Mouse (Mus musculus) CH12F3 (cell line): ENCODE measurements around the gene Synpr.
"Not testable (repeated sequence)": the region's sequence is repeated elsewhere in the genome, so short reads cannot be mapped to it uniquely, and the experiment has no call there.

Experiments used
- in situ Hi-C: fragments of 300-500 bp; cut with MboI; formaldehyde crosslinking; loops from 2 replicates; pipeline ENCODE4 v1.14.3; 2020; ENCODE audit warnings: low sequenced_read_pairs

The Synpr gene

GRCm38 (mm10) chr14:13284091-13284844, at the start of gene Synpr:
Synpr (plus strand) TSS chr14:13284780.
- in situ Hi-C loops, result no loop called here

- in situ Hi-C loops, result no loop called here
These were observed 47.7 kb upstream of the Synpr start for GRCm38 (mm10) chr14:13236929-13237328.

- in situ Hi-C loops, result no loop called here
These were observed 37.1 kb upstream of the Synpr start for GRCm38 (mm10) chr14:13247431-13247830.

- in situ Hi-C loops, result no loop called here
These were observed 35.2 kb upstream of the Synpr start for GRCm38 (mm10) chr14:13249361-13249760.

GRCm38 (mm10) chr14:13252594-13252993, 32.0 kb upstream of the Synpr start:
- in situ Hi-C loops, result no loop called here

GRCm38 (mm10) chr14:13254741-13255140, 29.8 kb upstream of the Synpr start:
- in situ Hi-C loops, result not testable (repeated sequence)

GRCm38 (mm10) chr14:13262406-13262805, 22.2 kb upstream of the Synpr start:
- in situ Hi-C loops, result no loop called here

GRCm38 (mm10) chr14:13266331-13266730, 18.2 kb upstream of the Synpr start:
- in situ Hi-C loops, result no loop called here

- in situ Hi-C loops, result no loop called here
These were observed 17.4 kb upstream of the Synpr start for GRCm38 (mm10) chr14:13267181-13267580.

GRCm38 (mm10) chr14:13283211-13283610, 1.4 kb upstream of the Synpr start:
- in situ Hi-C loops, result no loop called here

- in situ Hi-C loops, result no loop called here
These were observed 242 bp downstream of the Synpr start for GRCm38 (mm10) chr14:13284845-13285198.

- in situ Hi-C loops, result no loop called here
These were observed 956 bp downstream of the Synpr start for GRCm38 (mm10) chr14:13285341-13286130.

GRCm38 (mm10) chr14:13294200-13294599, 9.6 kb downstream of the Synpr start:
- in situ Hi-C loops, result no loop called here

GRCm38 (mm10) chr14:13314323-13314722, 29.7 kb downstream of the Synpr start:
- in situ Hi-C loops, result no loop called here

GRCm38 (mm10) chr14:13328461-13328860, 43.9 kb downstream of the Synpr start:
- in situ Hi-C loops, result no loop called here

GRCm38 (mm10) chr14:13332497-13333306, 48.1 kb downstream of the Synpr start:
- in situ Hi-C loops, result no loop called here

GRCm38 (mm10) chr14:13333372-13333771, 48.8 kb downstream of the Synpr start:
- in situ Hi-C loops, result no loop called here

- in situ Hi-C loops, result no loop called here
These were observed 51.6 kb downstream of the Synpr start for GRCm38 (mm10) chr14:13336162-13336561.

GRCm38 (mm10) chr14:13340688-13341087, 56.1 kb downstream of the Synpr start:
- in situ Hi-C loops, result no loop called here

- in situ Hi-C loops, result no loop called here
These were observed 59.7 kb downstream of the Synpr start for GRCm38 (mm10) chr14:13344240-13344639.

- in situ Hi-C loops, result no loop called here
These were observed 64.7 kb downstream of the Synpr start for GRCm38 (mm10) chr14:13349170-13349865.
